7 mouse cellular contexts compared by ENCODE assay signal in genomic region chr5:125215346-125215929, GRCm38 (mm10). TPM values are rescaled to one million over a fixed set of nuclear protein-coding genes. Genes with fewer than 3 reads are reported as not detected.
DNase-seq lines count a peak whose midpoint lies in the region; ATAC-seq and TF ChIP-seq lines count a peak whose summit lies in the region.

No protein-coding gene starts in this region.

- peak overlapping the region; percentile 32 for H3K4me2 ChIP-seq in neural tube, embryonic 14.5 days (ENCODE audit: low read depth, low read length)

- intact Hi-C loops in heart, postnatal 14 days (cut with DNase I) = loop anchor here (5.0 kb wide), 2 partner anchors 37 to 52 kb away; no protein-coding TSS in a partner anchor

- peaks cover 72% of the 10 kb centered on the region for H3K9me3 ChIP-seq in G1E (replicated peaks)
- no peaks in the 10 kb centered on the region for H3K9me3 ChIP-seq in neural tube, embryonic 14.5 days (ENCODE audit: control insufficient read depth, low read length)

- H3K9ac ChIP-seq in neural tube, embryonic 14.5 days (replicated peaks; ENCODE audit: low read depth, low read length) = no peak overlapping the region

- H3K27ac ChIP-seq in neural tube, embryonic 14.5 days (ENCODE audit: low read depth, low read length) = peak overlapping the region; percentile 66

- DNase-seq in G1E (ENCODE audit: low spot score) = no peak
- peak; percentile 89 for DNase-seq in adrenal gland, adult 2 months
- peak; percentile 68 for DNase-seq in fibroblast of lung, adult 2 months (ENCODE audit: low read depth)
- peak; percentile 61 to 72 for DNase-seq in heart, postnatal 14 days
- DNase-seq in kidney, postnatal 36 days = peak; percentile 90 to 92
- DNase-seq in B cell, adult 2 months = no peak

- H3K36me3 ChIP-seq in G1E (replicated peaks) = no peaks in the 10 kb centered on the region
- H3K36me3 ChIP-seq in neural tube, embryonic 14.5 days (ENCODE audit: control insufficient read depth, insufficient read depth, low read length) = no peaks in the 10 kb centered on the region

- no peaks in the 10 kb centered on the region for H3K4me1 ChIP-seq in G1E (ENCODE audit: insufficient read depth, low read depth, low read length)
- peaks cover 20% of the 10 kb centered on the region for H3K4me1 ChIP-seq in neural tube, embryonic 14.5 days (ENCODE audit: control insufficient read depth, insufficient read depth, low read length)

- ATAC-seq in G1E (ENCODE audit: extremely low read depth, insufficient number of reproducible peaks, low FRiP score, poor library complexity, severe bottlenecking) = no peak
- ATAC-seq in neural tube, embryonic 14.5 days (ENCODE audit: low read depth) = no peak; the same call in 1 of the 2 replicates

- no peak for TF ChIP-seq CTCF in G1E (IDR thresholded peaks at IDR 0.05; ENCODE audit: low read depth, low read length)

- 24% methylated on average over 11 of the region's 11 CpGs for WGBS in neural tube, embryonic 14.5 days

- H3K27me3 ChIP-seq in G1E (ENCODE audit: insufficient read depth, low read length) = no peaks in the 10 kb centered on the region
- H3K27me3 ChIP-seq in neural tube, embryonic 14.5 days (ENCODE audit: control insufficient read depth, insufficient read depth, low read length) = no peaks in the 10 kb centered on the region

- peak overlapping the region; percentile 27; the same call in 1 of the 2 replicates for H3K4me3 ChIP-seq in G1E (ENCODE audit: low read depth, low read length)
- H3K4me3 ChIP-seq in neural tube, embryonic 14.5 days (ENCODE audit: low read depth, low read length) = no peak overlapping the region

RNA-seq across cellular contexts. Expression of gene Ncor2, which starts 36.4 kb away (rescaled TPM):
- total RNA-seq in G1E (2014; fragmentation: Nextera tagmentation) (not detected in 2 replicates), G1E (2017) (not detected in 2 replicates)
- 0.09 and 0.10 TPM in 2 replicates for polyA plus RNA-seq in G1E (2012)
- total RNA-seq in adrenal gland, adult 2 months (2021) = 100 to 1,000 TPM; 149 to 340 TPM
- polyA plus RNA-seq in adrenal gland, adult 2 months (2012; rRNA removed) = 183 and 229 TPM in 2 replicates
- total RNA-seq in heart, postnatal 14 days (2021) = 10 to 100 TPM; 89.1 to 98.5 TPM
- 29.1 and 32.8 TPM in 2 replicates for polyA plus RNA-seq in neural tube, embryonic 14.5 days (2014; fragmentation: Nextera tagmentation; extraction: Ambion mirVana)

Comparison
In these comparisons a context has a peak if more than half of its experiments do, and no peak if none do; other contexts are left out.
1. DNase-seq: peak in adrenal gland, adult 2 months (single experiment), fibroblast of lung, adult 2 months (single experiment), heart, postnatal 14 days (2 of 2) and kidney, postnatal 36 days (2 of 2); none in G1E (single experiment) and B cell, adult 2 months (0 of 2).
2. RNA of gene Ncor2, which starts 36.4 kb away (total RNA-seq): 149 to 340 TPM in adrenal gland, adult 2 months and 89.1 to 98.5 TPM in heart, postnatal 14 days; not detected in G1E; every median in the first group is over 10 times any median in the second.